Comparison of ENCODE assay signal across 8 mouse cellular contexts in genomic region chr11:106536253-106536912, GRCm38 (mm10). TPM values are rescaled to one million over a fixed set of nuclear protein-coding genes. Genes with fewer than 3 reads are reported as not detected.
DNase-seq lines count a peak whose midpoint lies in the region; ATAC-seq lines count a peak whose summit lies in the region.

No protein-coding gene starts in this region.

- H3K9me3 ChIP-seq in intestine, embryonic 14.5 days (ENCODE audit: control insufficient read depth, low read length) = no peaks in the 10 kb centered on the region
- H3K9me3 ChIP-seq in intestine, embryonic 15.5 days = no peaks in the 10 kb centered on the region
- H3K9me3 ChIP-seq in embryonic facial prominence, embryonic 13.5 days = no peaks in the 10 kb centered on the region
- H3K9me3 ChIP-seq in liver, embryonic 16.5 days (replicated peaks; ENCODE audit: control insufficient read depth, low read length) = no peaks in the 10 kb centered on the region

- H3K4me1 ChIP-seq in intestine, embryonic 14.5 days (replicated peaks; ENCODE audit: control insufficient read depth, insufficient read depth, low read length) = no peaks in the 10 kb centered on the region
- H3K4me1 ChIP-seq in intestine, embryonic 15.5 days (replicated peaks) = no peaks in the 10 kb centered on the region
- H3K4me1 ChIP-seq in embryonic facial prominence, embryonic 13.5 days = peaks cover 24% of the 10 kb centered on the region
- H3K4me1 ChIP-seq in liver, embryonic 16.5 days (ENCODE audit: control insufficient read depth, low read depth, low read length) = peaks cover 9% of the 10 kb centered on the region

- H3K27me3 ChIP-seq in intestine, embryonic 14.5 days (replicated peaks; ENCODE audit: control insufficient read depth, insufficient read depth, low read length) = no peaks in the 10 kb centered on the region
- no peaks in the 10 kb centered on the region for H3K27me3 ChIP-seq in intestine, embryonic 15.5 days (replicated peaks)
- no peaks in the 10 kb centered on the region for H3K27me3 ChIP-seq in embryonic facial prominence, embryonic 13.5 days
- H3K27me3 ChIP-seq in liver, embryonic 16.5 days (ENCODE audit: control insufficient read depth, insufficient read depth, low read depth, low read length) = no peaks in the 10 kb centered on the region

- WGBS in intestine, embryonic 14.5 days = 70% methylated on average over 11 of the region's 11 CpGs
- WGBS in intestine, embryonic 15.5 days = 70% methylated on average over 11 of the region's 11 CpGs
- WGBS in embryonic facial prominence, embryonic 13.5 days = 68% methylated on average over 11 of the region's 11 CpGs
- 24% methylated on average over 11 of the region's 11 CpGs for WGBS in liver, embryonic 16.5 days (ENCODE audit: insufficient replicate concordance)

- H3K4me2 ChIP-seq in intestine, embryonic 14.5 days (ENCODE audit: low read length) = no peak overlapping the region
- H3K4me2 ChIP-seq in intestine, embryonic 15.5 days (replicated peaks) = no peak overlapping the region
- H3K4me2 ChIP-seq in embryonic facial prominence, embryonic 13.5 days = no peak overlapping the region
- peak overlapping the region; percentile 5; the same call in 1 of the 2 replicates for H3K4me2 ChIP-seq in liver, embryonic 16.5 days (ENCODE audit: low read depth, low read length)

- DNase-seq in intestine, embryonic 14.5 days (ENCODE audit: low spot score) = no peak
- DNase-seq in 416B (ENCODE audit: low read depth) = peak; percentile 98
- DNase-seq in thymus, postnatal 36 days = peak; percentile 48 to 65
- DNase-seq in urinary bladder, postnatal 36 days (ENCODE audit: low spot score in 2 of 2) = no peak
- DNase-seq in urinary bladder, postnatal 4 days (ENCODE audit: low spot score in 2 of 2) = no peak

- peaks cover 4% of the 10 kb centered on the region; the same call in 1 of the 2 replicates for H3K36me3 ChIP-seq in intestine, embryonic 14.5 days (ENCODE audit: control insufficient read depth, insufficient read depth, low read length)
- H3K36me3 ChIP-seq in intestine, embryonic 15.5 days = no peaks in the 10 kb centered on the region
- peaks cover 15% of the 10 kb centered on the region; the same call in 1 of the 2 replicates for H3K36me3 ChIP-seq in embryonic facial prominence, embryonic 13.5 days
- H3K36me3 ChIP-seq in liver, embryonic 16.5 days (ENCODE audit: control insufficient read depth, insufficient read depth) = peaks cover 8% of the 10 kb centered on the region

- no peak overlapping the region for H3K9ac ChIP-seq in intestine, embryonic 14.5 days (ENCODE audit: low read length)
- H3K9ac ChIP-seq in intestine, embryonic 15.5 days = no peak overlapping the region
- no peak overlapping the region for H3K9ac ChIP-seq in embryonic facial prominence, embryonic 13.5 days
- no peak overlapping the region for H3K9ac ChIP-seq in liver, embryonic 16.5 days (ENCODE audit: low read depth, low read length)

- no peak overlapping the region for H3K4me3 ChIP-seq in intestine, embryonic 14.5 days (ENCODE audit: low read depth, low read length)
- H3K4me3 ChIP-seq in intestine, embryonic 15.5 days (replicated peaks) = no peak overlapping the region
- H3K4me3 ChIP-seq in embryonic facial prominence, embryonic 13.5 days = no peak overlapping the region
- H3K4me3 ChIP-seq in liver, embryonic 16.5 days (ENCODE audit: low read depth, low read length) = no peak overlapping the region

- ATAC-seq in intestine, embryonic 14.5 days (replicated peaks; ENCODE audit: low FRiP score, low TSS enrichment, low read depth) = no peak
- ATAC-seq in intestine, embryonic 15.5 days = no peak
- ATAC-seq in embryonic facial prominence, embryonic 13.5 days (ENCODE audit: insufficient number of reproducible peaks, insufficient read depth, low FRiP score, low TSS enrichment, low read depth) = no peak
- ATAC-seq in liver, embryonic 16.5 days (ENCODE audit: low read depth) = peak; percentile 59

- H3K27ac ChIP-seq in intestine, embryonic 14.5 days (ENCODE audit: low read depth) = peak overlapping the region; percentile 38; the same call in 1 of the 2 replicates
- no peak overlapping the region for H3K27ac ChIP-seq in intestine, embryonic 15.5 days
- H3K27ac ChIP-seq in embryonic facial prominence, embryonic 13.5 days = peak overlapping the region; percentile 8
- H3K27ac ChIP-seq in liver, embryonic 16.5 days (ENCODE audit: low read length) = peak overlapping the region; percentile 62

RNA-seq across cellular contexts. Expression of gene Ern1, which starts 48.7 kb away (rescaled TPM):
- 7.1 and 7.6 TPM in 2 replicates for polyA plus RNA-seq in intestine, embryonic 14.5 days (2014; fragmentation: Nextera tagmentation; extraction: Ambion mirVana)
- 4.8 and 5.8 TPM in 2 replicates for polyA plus RNA-seq in intestine, embryonic 15.5 days (2015; fragmentation: Nextera tagmentation; extraction: Ambion mirVana)
- 7.0 and 7.5 TPM in 2 replicates for polyA plus RNA-seq in embryonic facial prominence, embryonic 13.5 days (2015; fragmentation: Nextera tagmentation; extraction: Ambion mirVana)
- 4.7 and 5.2 TPM in 2 replicates for polyA plus RNA-seq in liver, embryonic 16.5 days (2015; fragmentation: Nextera tagmentation; extraction: Ambion mirVana)

Comparison
In these comparisons a context has a peak if more than half of its experiments do, and no peak if none do; other contexts are left out.
1. DNase-seq: peak in 416B (single experiment) and thymus, postnatal 36 days (2 of 2); none in intestine, embryonic 14.5 days (single experiment), urinary bladder, postnatal 36 days (0 of 2) and urinary bladder, postnatal 4 days (0 of 2).